Mouse (Mus musculus) thymus, adult 18-20 months (tissue): ENCODE data around the gene Fsd1.
A peak's percentile ranks its signal among the peaks of the same experiment; 100 is the strongest.

Source experiments
- DNase-seq, 2 experiments: peaks; one replicate each; pipeline ENCODE4 v3.0.0; 2022; ENCODE audit warnings: mixed read lengths in 2 of 2

The Fsd1 gene

DNA sequence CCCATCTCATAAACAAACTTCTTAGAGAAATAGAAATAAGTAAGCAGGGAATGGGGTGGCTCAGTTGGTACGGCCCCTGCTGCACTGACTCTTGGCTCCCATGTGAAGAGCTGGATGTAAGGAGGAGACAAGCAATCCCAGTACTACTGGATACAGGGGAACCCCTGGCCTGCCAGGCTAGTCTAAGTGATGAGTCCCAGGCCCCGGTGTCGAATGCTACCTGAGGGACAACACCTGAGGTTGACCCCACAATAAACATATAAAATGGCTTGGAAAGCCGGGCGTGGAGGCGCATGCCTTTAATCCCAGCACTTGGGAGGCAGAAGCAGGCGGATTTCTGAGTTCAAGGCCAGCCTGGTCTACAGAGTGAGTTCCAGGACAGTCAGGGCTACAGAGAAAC, 45.1 kb downstream of the Fsd1 start:
- DNase-seq = no peak

DNA sequence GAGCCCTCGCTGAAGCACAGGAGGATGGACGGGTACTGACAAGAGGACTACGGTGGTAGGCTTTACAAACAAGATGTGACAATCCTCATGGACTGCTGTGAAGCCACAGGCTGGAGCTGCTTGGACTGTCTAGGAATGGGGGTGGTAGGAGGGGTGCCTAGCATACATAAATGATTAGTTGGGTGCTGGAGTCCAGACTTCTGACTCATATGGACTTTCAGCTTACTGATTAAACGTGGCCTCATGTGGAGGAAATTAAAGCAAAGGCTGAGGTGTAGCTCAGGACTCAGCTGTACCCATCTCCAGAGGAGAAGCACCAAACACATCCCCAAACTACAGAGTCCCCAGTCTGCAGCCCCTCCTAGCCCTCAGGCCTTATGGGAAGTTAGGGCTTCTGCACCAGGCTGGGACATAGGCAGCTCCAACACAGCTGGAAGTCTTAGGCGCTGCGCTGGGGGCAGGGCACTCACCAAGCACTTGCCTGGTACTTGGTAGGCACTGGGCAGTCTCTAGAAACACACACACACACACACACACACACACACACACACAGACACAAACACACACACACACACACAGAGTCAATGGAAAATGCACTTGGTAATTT, 45.9 kb downstream of the Fsd1 start:
- DNase-seq = no peak

DNA sequence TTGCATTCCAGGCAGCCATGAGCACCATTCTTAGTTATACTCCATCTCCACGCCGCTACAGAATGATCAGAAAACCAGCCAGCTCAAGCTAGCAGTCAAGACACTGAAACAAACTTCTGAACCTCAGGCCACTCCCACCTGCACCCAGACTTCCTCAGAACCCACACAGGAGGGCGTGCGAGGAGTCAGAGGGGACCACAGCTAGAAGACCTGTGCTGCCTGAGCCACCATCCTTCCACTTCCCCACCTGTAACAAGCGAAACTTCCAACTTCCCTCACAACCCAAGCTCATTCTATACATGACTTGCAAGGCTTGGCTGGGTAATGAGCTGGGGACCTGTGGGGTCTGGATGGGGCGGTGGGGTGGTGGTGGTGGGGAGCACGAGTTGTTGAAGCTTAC, 46.5 kb downstream of the Fsd1 start:
- no peak for DNase-seq

DNA sequence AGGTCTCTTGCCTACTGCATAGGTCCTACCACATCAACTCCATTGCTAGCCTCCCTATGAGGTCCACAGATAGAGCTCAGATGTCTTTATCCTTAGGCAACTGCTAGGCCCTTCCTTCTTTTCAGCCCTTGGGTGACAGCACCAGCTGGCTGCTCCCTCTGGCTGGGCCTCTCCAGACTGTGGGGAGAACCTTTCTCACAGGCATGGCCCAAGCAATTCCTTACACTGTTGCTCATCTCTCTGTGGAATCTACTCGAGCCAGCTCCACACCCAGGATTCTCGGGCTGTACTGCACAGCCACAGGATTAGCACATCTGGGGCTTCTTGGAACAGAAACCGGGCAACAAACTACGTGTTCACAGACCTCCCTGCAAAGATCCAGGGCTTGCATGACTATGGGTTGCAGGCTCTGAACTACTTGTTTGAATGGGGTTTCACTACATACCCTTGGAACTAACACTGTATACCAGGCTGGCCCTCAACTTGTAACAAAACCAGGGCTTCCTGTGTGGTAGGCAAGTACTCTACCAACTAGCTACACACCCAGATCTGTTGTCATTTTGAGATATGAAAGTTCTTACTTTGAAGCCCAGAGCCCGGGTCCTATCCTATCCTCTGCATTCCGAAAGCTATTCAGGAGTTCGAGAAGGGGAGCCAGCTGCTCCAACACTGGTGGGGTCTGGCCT, 47.9 kb downstream of the Fsd1 start:
- no peak for DNase-seq

DNA sequence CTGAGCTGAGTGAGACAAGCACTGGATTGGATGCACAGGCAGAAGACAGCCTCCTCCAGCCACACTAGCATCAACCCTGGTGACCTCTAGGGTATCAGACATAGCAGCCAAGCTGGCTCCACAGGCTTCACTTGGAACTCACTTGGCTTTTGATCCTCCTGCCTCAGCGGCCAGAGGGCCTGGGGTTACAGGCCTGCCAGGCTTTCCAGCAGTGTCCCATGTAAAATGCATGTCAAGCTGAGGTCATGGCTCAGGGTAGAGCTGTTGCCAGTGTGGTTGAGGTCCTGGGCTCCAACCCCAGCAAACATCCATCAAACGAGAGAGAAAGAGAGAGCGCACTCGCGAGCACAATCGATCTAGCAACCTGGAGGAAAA, 48.4 kb downstream of the Fsd1 start:
- no peak for DNase-seq

DNA sequence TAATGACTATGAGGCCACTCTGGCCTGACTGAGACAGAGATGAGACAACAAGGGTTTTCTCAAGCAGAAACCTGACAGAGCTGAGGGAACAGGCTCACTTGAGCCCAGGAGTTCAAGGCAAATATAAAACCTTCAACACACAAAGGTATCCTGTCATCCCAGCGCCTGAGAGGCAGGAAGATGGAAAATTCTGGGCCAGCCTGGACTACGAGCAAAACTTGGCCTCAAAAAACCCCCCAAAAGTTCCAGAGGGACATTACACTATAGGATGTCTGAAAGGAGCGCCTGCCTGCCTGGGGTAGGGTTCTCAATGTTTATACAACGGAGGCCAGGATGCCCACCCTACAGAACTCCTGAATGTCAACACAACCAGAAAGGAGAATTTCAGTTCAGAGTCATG, 48.9 kb downstream of the Fsd1 start:
- DNase-seq = no peak

DNA sequence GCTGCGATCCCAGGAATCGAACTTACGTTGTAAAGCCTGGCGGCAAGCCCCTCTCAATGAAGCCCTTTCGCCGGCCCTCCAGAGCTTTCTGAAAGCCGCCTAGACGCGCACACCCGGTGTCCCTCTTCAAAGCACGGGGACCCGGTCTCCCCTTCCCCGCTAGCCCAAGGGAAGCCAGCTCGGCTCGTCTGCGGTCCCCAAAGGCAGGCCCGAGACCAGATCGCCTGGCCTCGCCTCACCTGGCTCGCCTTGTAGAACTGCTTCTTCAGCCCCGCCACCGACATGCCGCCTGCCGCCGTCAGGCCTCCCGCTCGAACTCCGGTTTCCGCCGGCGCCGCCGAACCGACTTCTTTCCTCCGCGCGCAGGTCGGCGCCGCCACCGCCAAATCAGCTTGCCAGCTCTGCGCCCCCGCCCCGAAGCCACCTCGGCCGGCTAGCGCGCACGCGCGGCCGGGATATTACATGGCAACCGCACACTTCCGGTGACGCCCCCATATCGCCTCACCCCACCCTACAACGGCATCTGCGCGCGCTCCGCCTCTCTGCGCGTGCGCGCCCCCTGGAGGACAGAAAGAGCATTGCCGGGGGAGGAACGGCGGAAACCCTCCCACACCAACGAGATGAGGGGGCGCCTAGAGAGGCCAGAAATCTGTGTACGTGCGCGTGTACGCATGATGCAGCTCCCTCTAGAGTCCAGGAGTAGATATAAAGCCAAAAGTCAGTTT, 50.0 kb downstream of the Fsd1 start, which contains the start of gene Sh3gl1:
TSS of gene Sh3gl1 (minus strand) at position 460 of the 725 bp plus-strand sequence.
- DNase-seq = peak; percentile 98 to 99

DNA sequence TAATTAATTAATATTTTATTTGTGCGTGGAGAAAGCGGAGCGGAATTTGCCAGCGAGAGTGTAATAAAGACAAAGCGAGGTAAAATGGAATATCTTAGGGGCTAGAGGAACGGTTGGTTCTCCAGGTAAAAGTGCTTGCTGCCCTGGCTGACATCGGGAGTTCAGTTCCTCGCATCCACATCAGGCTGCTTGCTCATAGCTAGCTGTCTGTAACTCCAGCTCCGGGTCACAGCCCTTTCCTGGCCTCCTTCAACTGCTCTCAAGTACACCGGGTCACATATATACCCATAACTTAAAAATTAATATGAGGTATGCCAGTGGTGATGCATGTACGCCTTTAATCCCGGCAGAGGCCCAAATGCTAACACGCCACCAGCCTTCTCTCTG, 50.6 kb downstream of the Fsd1 start:
- no peak for DNase-seq

DNA sequence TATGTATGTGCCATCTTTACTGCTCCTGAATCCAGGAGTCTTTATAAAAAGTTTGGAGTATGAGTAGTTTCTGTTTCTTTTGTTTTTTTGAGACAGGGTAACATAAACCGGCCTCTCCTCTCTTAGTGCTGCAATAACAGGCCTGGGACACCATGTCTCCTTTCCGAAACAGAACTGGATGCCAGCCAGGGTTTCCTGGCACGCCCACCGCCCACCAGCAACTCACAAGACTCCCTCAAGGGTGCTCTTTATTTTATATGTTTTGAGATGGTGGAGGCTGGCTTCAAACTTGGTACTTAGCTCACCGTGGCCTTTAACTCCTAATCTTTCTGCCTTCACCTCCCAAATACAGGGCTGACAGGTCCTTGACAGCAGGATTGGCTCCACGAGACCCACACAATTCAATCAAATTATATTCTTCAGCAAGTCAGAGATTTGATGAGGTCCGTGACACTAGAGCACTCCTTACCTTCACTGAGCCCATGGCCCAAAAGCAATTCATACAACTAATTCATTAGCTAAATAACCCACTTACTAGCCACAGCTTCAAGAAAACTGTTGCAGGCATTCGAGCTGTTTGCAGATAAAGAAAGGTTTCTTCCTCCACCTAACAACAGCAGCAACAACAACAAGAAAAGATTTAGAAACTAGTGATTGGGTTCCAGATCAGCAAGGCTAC, 52.4 kb downstream of the Fsd1 start:
- no peak for DNase-seq

DNA sequence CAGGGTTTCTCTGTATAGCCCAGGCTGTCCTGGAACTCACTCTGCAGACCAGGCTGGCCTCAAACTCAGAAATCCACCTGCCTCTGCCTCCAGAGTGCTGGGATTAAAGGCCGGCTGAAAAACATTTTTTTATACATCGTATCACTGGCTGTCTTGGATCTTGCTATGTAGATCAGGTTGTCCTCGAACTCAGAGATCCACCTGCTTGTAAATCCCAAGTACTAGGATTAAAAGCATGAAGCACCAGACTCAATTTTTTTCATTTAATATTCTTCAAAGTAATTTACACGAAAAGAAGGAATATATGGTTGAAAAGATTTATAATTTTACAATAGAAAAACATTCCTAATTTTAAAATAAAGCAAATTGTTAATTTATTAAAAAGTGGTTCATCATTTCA, 53.0 kb downstream of the Fsd1 start:
- no peak for DNase-seq

DNA sequence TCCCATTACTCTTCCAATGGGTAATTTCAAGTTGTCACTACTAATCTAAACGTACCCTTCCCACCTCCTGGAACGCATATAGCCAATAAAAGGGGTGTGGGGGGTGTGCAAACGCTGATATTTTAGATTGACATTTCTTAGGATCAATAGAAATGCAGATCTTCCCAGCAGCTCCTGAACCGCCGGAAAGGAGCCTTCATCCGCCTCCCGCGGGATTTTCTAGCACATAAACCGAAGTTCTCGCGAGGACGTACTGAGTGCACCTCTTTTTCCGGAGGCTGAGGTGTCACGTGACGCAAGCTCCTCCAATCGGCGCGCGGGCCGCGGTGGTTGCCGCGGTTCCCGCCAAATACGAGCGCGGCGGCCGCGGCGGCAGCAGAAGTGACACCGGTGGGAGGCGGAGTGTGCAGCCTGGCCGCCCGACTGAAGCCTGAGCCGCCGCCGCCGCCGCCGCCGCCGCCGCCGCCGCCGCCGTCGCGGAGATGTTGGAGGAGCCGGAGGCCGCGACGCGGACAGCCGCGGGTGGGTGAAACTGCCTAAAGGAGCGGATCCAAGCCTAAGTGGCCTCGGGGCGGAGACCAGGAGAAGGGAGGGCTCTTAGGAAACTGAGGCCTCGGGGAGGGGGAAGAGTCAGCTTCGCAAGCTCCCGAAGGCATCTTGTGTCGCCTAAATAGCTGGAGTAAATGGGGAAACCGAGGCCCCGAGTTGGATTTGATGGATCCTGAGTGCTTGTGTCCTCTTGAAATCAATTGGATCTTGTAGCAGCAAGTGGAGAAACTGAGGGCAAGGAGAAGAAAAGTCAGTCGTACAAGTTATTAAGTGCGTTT, 53.9 kb downstream of the Fsd1 start, which contains the start of gene Chaf1a:
TSS of gene Chaf1a (plus strand) at position 410 of the 827 bp plus-strand sequence.
- DNase-seq = peak; percentile 92 to 93

DNA sequence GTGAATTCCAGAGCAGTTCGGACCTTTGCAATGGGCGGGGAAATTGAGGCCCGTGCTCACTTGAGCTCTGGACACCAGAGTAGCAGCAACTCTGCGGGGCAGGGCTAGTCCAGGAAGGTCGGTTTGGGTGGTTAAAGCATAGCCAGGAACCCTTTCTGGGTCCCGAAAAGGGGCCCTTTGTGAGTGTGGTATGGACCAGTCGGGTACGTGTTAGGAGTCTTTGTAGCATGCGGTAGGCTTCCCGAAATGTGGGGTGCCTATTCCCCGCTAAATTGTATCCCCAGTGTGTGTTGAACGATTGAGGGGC, 54.5 kb downstream of the Fsd1 start:
- DNase-seq = no peak
